Mouse (Mus musculus) liver, postnatal 0 days (tissue): Measurements from ENCODE around the gene Trim23.

Experiments used
- CTCF ChIP-seq: sonication (generic); IDR thresholded peaks from 2 replicates; pipeline ENCODE4 v1.5.1; 2016; ENCODE audit warnings: antibody characterized with exemption, low read depth
- EP300 ChIP-seq: IDR thresholded peaks from 2 replicates; pipeline ENCODE4 v1.6.1; 2016; ENCODE audit warnings: antibody characterized with exemption, low read depth, mild to moderate bottlenecking

DNA sequence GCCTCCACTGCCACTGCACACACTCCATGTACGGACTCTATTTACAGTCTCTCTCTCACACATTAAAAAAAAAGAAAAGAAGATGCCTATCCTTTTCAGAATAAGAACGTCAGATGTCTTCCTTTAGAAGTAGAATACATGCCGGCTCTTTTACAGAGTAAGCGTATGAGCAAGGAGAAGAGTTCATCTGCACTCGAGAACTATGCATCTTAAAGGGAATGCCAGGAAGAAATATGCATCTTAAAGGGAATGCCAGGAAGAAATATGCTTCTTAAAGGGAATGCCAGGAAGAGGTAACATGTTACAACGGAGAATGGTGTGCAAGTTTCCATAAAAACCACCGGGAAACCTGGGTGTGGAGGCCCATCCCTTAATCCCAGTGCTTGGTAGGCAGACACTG, 23.5 kb upstream of the Trim23 start:
- TF ChIP-seq CTCF (no peak), EP300 (no peak)
